Mouse (Mus musculus) E14TG2a.4 (cell line): ENCODE measurements at regions not wholly inside any gene's neighbourhood (a gene's known extent, or its start where the extent isn't known, plus 50 kb on each side); places are given as distances from the start of the nearest gene placed in this dataset.

Experiments used
- CTCF ChIP-seq: conservative IDR thresholded peaks from 2 replicates; pipeline ENCODE4 v1.5.1; 2014; ENCODE audit warnings: low read length
- POU5F1 ChIP-seq: IDR thresholded peaks from 2 replicates; pipeline ENCODE4 v1.6.1; 2014; ENCODE audit warnings: low read length, borderline replicate concordance

- TF ChIP-seq CTCF (no peak), POU5F1 (no peak)
Observed at GRCm38 (mm10) chr12:106839618-106840017, 648.8 kb upstream of the 3110018I06Rik start.
